Mouse (Mus musculus): ENCODE results near the gene Zfp579. TPM values are rescaled to one million over a fixed set of nuclear protein-coding genes. Genes with fewer than 3 reads are reported as not detected.
A peak's percentile ranks its signal among the peaks of the same experiment; 100 is the strongest.

Gene Zfp579
- polyA plus RNA-seq (2015; fragmentation: Nextera tagmentation; extraction: Ambion mirVana) = 10.9 and 15.0 TPM in 2 replicates

DNA sequence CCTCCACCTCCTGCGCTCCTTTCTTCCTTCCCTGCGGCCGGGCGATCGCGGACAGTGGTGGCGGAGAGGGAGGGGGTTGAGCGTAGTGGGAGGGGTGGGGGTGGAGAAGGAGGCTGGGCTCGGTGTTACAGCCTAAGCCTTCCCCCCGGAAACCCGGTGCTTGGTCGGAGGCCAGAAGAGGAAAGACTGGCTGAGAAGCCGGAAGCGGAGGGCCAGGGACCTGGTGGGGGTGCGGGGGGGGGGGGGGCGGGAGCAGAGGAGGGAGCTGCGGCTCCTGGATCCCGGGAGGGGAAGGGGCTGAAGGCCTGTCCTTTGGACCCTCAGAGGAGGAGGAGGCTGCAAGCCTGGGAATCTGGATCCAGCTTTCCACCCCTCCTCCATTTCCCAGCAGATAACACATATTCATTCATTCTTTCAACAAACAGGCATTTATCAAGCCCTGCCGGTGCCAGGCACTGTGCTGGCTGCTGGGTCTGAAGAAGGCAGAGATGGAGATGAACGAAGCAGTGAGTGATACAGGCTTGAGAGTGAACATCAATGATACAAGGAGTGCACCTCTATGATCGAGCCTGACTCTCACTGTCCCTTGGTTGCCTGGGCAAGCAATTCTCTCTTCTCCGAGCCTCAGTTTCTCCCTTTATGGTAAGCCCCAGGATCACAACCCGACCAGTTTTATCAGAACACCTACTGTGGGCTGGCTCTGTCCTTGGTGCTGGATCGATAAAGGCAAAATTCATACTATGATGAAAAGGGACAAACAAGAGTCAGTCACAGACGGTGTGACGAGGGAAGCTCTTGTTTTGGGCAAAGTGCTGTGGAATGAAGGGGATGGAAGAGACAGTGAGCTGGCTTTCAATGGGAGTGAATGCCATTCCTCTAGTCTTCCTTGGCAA is at the start of gene Zfp579:
Gene Zfp579 (minus strand): TSS at position 156 of the 893 bp plus-strand sequence.
- Histone ChIP-seq H3K27me3 (ENCODE audit: control insufficient read depth, insufficient read depth, low read length) (no peaks in the 10 kb centered on the region), H3K27ac (replicated peaks) (peak within 1 kb of the TSS; percentile 70), H3K9ac (ENCODE audit: low read length) (peak within 1 kb of the TSS; percentile 84), H3K4me1 (replicated peaks; ENCODE audit: control insufficient read depth, insufficient read depth) (0 out of 2 replicates have a peak, but pooled peaks cover 4% of the 10 kb centered on the region), H3K4me2 (replicated peaks; ENCODE audit: low read depth) (peak within 1 kb of the TSS; percentile 93), H3K36me3 (ENCODE audit: control insufficient read depth, insufficient read depth, low read length) (peaks cover 7% of the 10 kb centered on the region; the same call in 1 of the 2 replicates), H3K9me3 (ENCODE audit: control insufficient read depth, low read length) (no peaks in the 10 kb centered on the region), H3K4me3 (ENCODE audit: low read depth, low read length) (peak within 1 kb of the TSS; percentile 72)
- WGBS = 4% methylated on average over 15 of the region's 26 CpGs
- DNase-seq (ENCODE audit: low spot score) = peak; percentile 93
- ATAC-seq (ENCODE audit: low FRiP score, low TSS enrichment) = peak; percentile 88
- TF ChIP-seq EP300 (optimal IDR thresholded peaks at IDR 0.05) = no peak
- no peak for TF ChIP-seq CTCF (IDR thresholded peaks at IDR 0.05; ENCODE audit: low read depth)

DNA sequence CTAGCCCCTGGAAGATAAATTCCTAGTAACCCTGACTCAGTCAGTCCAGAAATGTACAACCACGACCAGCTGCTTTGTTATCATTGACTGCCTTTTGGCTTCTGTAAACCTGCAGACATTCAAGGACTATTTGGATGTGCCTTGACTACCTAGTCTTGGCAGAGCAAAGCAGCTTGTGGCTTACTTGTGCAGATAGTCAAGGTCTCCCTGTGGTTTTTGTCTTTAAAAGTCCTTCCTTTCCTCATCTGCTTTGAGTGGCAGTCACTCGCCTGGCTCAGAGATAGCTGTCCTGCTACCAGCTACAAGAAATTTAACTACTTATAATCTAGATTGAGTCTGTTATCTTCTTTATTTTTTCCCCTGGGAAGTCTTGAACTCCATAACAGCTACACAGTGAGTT is 49.0 kb upstream of the Zfp579 start:
- H3K27ac ChIP-seq (replicated peaks) = no peak overlapping the region
- ATAC-seq (ENCODE audit: low FRiP score, low TSS enrichment) (no peak), DNase-seq (ENCODE audit: low spot score) (no peak)
- no peak overlapping the region for H3K9ac ChIP-seq (ENCODE audit: low read length)
- no peaks in the 10 kb centered on the region for H3K9me3 ChIP-seq (ENCODE audit: control insufficient read depth, low read length)
- no peaks in the 10 kb centered on the region for H3K27me3 ChIP-seq (ENCODE audit: control insufficient read depth, insufficient read depth, low read length)
- no peaks in the 10 kb centered on the region for H3K36me3 ChIP-seq (ENCODE audit: control insufficient read depth, insufficient read depth, low read length)
- H3K4me2 ChIP-seq (replicated peaks; ENCODE audit: low read depth) = no peak overlapping the region
- H3K4me3 ChIP-seq (ENCODE audit: low read depth, low read length) = no peak overlapping the region
- 58% methylated on average over 2 of the region's 2 CpGs for WGBS
- no peaks in the 10 kb centered on the region for H3K4me1 ChIP-seq (replicated peaks; ENCODE audit: control insufficient read depth, insufficient read depth)
- TF ChIP-seq EP300 (optimal IDR thresholded peaks at IDR 0.05) (no peak), CTCF (IDR thresholded peaks at IDR 0.05; ENCODE audit: low read depth) (no peak)

- Histone ChIP-seq H3K4me3 (ENCODE audit: low read depth, low read length) (peak overlapping the region; percentile 67), H3K9ac (ENCODE audit: low read length) (peak overlapping the region; percentile 84), H3K4me1 (replicated peaks; ENCODE audit: control insufficient read depth, insufficient read depth) (no peaks in the 10 kb centered on the region), H3K36me3 (ENCODE audit: control insufficient read depth, insufficient read depth, low read length) (peaks cover 4% of the 10 kb centered on the region; the same call in 1 of the 2 replicates), H3K4me2 (replicated peaks; ENCODE audit: low read depth) (peak overlapping the region; percentile 55), H3K27me3 (ENCODE audit: control insufficient read depth, insufficient read depth, low read length) (no peaks in the 10 kb centered on the region), H3K9me3 (ENCODE audit: control insufficient read depth, low read length) (no peaks in the 10 kb centered on the region), H3K27ac (replicated peaks) (peak overlapping the region; percentile 98)
- no peak for TF ChIP-seq EP300 (optimal IDR thresholded peaks at IDR 0.05)
- no peak for TF ChIP-seq CTCF (IDR thresholded peaks at IDR 0.05; ENCODE audit: low read depth)
- WGBS = 16% methylated on average over 5 of the region's 5 CpGs
- no peak for ATAC-seq (ENCODE audit: low FRiP score, low TSS enrichment)
- no peak for DNase-seq (ENCODE audit: low spot score)
Observed at GRCm38 (mm10) chr7:5038940-5039339, 43.0 kb upstream of the Zfp579 start.

GRCm38 (mm10) chr7:5038109-5038732 is 42.3 kb upstream of the Zfp579 start, which contains the start of gene Zfp784:
Zfp784 (minus strand) TSS chr7:5038446.
- under 1% methylated on average over 47 of the region's 48 CpGs for WGBS
- DNase-seq (ENCODE audit: low spot score) (peak; percentile 95), ATAC-seq (ENCODE audit: low FRiP score, low TSS enrichment) (peak; percentile 98)
- peak within 1 kb of the TSS; percentile 67 for H3K4me3 ChIP-seq (ENCODE audit: low read depth, low read length)
- peaks cover 5% of the 10 kb centered on the region; the same call in 1 of the 2 replicates for H3K36me3 ChIP-seq (ENCODE audit: control insufficient read depth, insufficient read depth, low read length)
- H3K4me2 ChIP-seq (replicated peaks; ENCODE audit: low read depth) = peak within 1 kb of the TSS; percentile 55
- no peaks in the 10 kb centered on the region for H3K9me3 ChIP-seq (ENCODE audit: control insufficient read depth, low read length)
- no peaks in the 10 kb centered on the region for H3K4me1 ChIP-seq (replicated peaks; ENCODE audit: control insufficient read depth, insufficient read depth)
- peak within 1 kb of the TSS; percentile 84 for H3K9ac ChIP-seq (ENCODE audit: low read length)
- TF ChIP-seq EP300 (optimal IDR thresholded peaks at IDR 0.05) (peak; percentile 84), CTCF (IDR thresholded peaks at IDR 0.05; ENCODE audit: low read depth) (no peak)
- no peaks in the 10 kb centered on the region for H3K27me3 ChIP-seq (ENCODE audit: control insufficient read depth, insufficient read depth, low read length)
- H3K27ac ChIP-seq (replicated peaks) = peak within 1 kb of the TSS; percentile 98

GRCm38 (mm10) chr7:5037467-5037866 is 41.5 kb upstream of the Zfp579 start:
- no peak for ATAC-seq (ENCODE audit: low FRiP score, low TSS enrichment)
- H3K9ac ChIP-seq (ENCODE audit: low read length) = no peak overlapping the region
- WGBS = 84% methylated on average over 8 of the region's 8 CpGs

More at GRCm38 (mm10) chr7:5037467-5037866, 41.5 kb upstream of the Zfp579 start:
- no peaks in the 10 kb centered on the region for H3K27me3 ChIP-seq (ENCODE audit: control insufficient read depth, insufficient read depth, low read length)
- H3K27ac ChIP-seq (replicated peaks) = peak overlapping the region; percentile 98
- TF ChIP-seq EP300 (optimal IDR thresholded peaks at IDR 0.05) = no peak
- no peak for TF ChIP-seq CTCF (IDR thresholded peaks at IDR 0.05; ENCODE audit: low read depth)
- peak overlapping the region; percentile 55 for H3K4me2 ChIP-seq (replicated peaks; ENCODE audit: low read depth)
- H3K4me3 ChIP-seq (ENCODE audit: low read depth, low read length) = peak overlapping the region; percentile 67
- no peaks in the 10 kb centered on the region for H3K9me3 ChIP-seq (ENCODE audit: control insufficient read depth, low read length)
- H3K4me1 ChIP-seq (replicated peaks; ENCODE audit: control insufficient read depth, insufficient read depth) = no peaks in the 10 kb centered on the region
- H3K36me3 ChIP-seq (ENCODE audit: control insufficient read depth, insufficient read depth, low read length) = peaks cover 9% of the 10 kb centered on the region; the same call in 1 of the 2 replicates
- DNase-seq (ENCODE audit: low spot score) = no peak
